Mouse (Mus musculus): ENCODE results near the gene Filip1l.

The Filip1l gene

GRCm38 (mm10) chr16:57352751-57353150 lies at the start of gene Filip1l:
Filip1l (plus strand) TSS chr16:57353093.
- no peak for DNase-seq (ENCODE audit: low spot score in 2 of 2)

DNA sequence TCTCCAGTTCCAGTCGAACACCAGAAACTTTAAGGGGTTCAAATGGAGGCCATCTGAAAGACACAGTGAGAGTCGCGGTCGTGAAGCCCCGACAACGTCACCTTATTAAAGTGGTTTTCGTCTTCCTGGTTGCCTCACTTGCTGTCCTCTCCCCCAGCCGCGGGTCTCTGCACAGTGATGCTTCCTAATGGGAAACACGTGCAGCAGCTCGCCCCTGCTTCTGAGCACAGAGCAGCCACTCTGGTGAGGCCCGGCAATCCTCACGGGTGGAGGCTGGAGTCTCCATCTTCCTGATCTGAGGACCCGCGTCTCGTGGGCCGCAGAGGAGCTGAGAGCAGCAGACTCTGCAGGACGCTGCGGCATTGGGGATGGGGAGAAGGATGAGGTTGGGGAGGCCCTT lies 49.2 kb upstream of the Filip1l start:
- DNase-seq (ENCODE audit: low spot score in 2 of 2) = no peak

GRCm38 (mm10) chr16:57305463-57305862 lies 47.4 kb upstream of the Filip1l start:
- DNase-seq (ENCODE audit: low spot score in 2 of 2) = no peak

DNA sequence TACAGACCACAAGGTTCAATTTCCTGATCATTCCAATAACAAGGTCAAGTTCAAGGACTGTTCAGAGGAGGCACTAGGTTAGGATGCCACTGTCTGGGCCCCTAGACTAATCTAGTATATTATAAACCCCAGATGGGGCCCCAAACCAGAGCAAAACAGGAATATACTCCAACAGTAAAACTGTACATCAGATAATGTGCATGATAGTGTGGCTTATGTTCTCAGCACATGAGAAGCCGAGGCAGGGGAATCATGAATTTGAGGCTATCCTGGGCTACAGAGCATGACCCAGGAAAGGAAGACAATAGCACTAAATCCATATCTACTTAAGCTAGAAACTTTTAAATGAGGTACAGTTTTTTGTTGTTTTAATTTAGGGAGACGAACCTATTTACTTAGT lies 40.8 kb upstream of the Filip1l start:
- DNase-seq (ENCODE audit: low spot score in 2 of 2) = no peak

GRCm38 (mm10) chr16:57313487-57313886 lies 39.4 kb upstream of the Filip1l start:
- DNase-seq (ENCODE audit: low spot score in 2 of 2) = no peak

GRCm38 (mm10) chr16:57314236-57314635 lies 38.7 kb upstream of the Filip1l start:
- DNase-seq (ENCODE audit: low spot score in 2 of 2) = no peak

DNA sequence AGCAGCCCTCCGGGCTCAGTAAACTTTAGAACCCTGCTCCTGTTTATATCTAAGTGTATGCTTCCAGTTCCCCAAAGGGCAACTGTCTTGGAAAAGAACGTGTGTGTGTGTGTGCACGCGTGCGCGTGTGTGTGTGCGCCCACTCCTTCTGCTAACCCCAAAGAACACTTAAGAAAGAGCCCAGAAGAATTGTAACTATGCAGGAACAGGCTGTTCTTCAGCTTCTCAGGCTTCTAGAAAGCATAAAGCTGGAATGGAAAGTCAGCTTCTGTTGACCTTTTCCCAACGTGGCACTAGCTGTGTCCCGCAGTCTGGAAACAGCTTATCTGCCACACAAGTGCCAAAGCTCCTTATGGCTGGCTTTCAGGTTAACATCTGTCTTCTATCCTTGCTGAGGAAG lies 37.9 kb upstream of the Filip1l start:
- no peak for DNase-seq (ENCODE audit: low spot score in 2 of 2)

- DNase-seq (ENCODE audit: low spot score in 2 of 2) = no peak
Measured at GRCm38 (mm10) chr16:57317127-57317526, 35.8 kb upstream of the Filip1l start.

DNA sequence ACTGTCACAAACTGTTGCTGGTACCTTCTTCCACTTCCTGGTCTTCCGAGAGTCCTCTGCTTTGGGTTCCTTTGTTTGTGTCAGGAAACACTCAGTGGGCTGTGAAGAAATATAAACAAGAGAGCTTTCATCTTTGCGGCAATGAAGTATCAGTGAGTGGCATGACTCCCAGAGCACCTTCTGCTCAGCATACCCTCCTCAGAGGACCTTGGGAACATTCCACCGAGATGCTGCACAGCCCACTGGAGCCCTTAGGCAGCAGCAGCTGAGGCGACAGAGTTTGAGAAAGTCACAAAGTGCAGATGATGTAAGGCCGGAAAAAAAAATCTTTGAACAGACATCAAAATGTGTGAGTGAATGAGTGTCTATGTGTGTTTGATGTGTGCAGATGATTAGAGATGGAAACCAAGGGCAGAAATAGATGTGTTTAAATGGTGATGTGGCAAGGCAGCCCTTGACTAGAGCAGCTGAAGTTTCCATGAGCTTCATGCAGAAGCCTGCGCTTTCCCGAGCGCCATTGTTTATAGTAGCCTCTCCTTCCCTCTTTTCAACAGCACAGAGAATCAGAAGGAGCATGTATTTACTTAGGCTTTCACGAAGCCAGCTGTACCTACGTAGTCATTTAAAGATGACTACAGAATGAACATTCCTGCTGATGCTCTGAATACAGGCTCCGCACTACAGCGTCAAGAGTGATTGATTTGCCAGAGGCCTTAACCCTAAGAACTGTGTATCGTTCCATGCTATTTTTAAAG lies 34.8 kb upstream of the Filip1l start:
- no peak for DNase-seq (ENCODE audit: low spot score in 2 of 2)

- DNase-seq (ENCODE audit: low spot score in 2 of 2) = no peak
Measured at GRCm38 (mm10) chr16:57318637-57319125, 34.2 kb upstream of the Filip1l start.

DNA sequence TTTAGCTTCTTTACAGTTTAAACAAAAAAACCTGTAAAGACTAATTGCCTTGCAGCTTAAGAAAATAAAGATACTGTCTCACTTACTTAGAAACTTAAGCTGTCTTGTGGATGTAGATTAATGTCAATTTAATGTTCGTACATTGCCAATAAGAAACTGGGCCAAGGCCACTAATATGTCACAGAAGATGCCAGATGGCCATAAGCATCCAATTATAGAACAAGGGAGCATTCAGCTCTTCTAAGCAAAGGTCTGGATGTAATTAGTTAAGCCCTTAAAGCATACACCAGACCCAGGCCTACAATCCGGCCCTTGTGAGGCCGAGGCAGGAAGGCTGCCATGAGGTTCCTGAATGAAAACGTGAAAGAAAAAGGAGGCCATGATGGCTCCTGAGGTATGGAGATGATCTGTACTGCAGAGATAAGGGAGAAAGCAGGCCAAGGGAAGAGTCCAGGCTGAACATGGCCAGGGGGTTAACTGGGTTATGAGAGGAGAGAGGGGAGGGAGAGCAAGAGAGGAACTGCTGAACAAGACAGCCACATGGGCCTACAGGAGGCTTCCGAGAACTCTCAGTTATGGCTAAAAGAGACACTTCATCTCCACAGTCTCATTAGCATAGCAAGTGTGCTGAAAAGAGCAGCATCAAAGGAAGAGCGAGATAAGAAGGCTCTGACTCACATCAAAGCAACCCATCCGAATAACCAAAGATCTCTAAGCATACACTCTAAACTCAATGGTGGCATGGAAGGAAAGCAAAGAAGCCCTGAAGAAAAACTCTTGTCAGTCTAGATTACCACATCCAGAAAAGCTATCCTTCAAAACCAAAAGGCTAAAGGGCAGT lies 33.4 kb upstream of the Filip1l start:
- DNase-seq (ENCODE audit: low spot score in 2 of 2) = no peak

DNA sequence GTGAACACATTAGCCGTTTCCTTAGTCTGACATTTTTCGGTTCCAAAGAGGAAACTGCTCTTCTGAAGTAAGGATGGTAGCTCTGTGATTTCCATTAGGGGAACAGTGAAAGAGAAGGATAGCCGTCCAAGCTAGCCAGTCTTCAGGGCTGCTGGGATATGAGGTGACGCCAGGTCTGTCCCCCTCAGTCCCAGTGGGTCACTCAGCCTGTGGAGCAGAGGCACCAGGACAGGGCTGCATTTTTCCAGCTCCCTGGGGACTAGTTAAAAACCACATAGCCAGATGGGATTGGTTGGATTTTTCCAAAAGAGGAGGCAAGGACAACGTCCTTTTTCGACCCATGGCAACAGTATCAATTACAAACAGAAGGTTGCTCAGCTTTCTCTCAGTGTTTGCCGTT lies 25.9 kb upstream of the Filip1l start:
- DNase-seq (ENCODE audit: low spot score in 2 of 2) = no peak

DNA sequence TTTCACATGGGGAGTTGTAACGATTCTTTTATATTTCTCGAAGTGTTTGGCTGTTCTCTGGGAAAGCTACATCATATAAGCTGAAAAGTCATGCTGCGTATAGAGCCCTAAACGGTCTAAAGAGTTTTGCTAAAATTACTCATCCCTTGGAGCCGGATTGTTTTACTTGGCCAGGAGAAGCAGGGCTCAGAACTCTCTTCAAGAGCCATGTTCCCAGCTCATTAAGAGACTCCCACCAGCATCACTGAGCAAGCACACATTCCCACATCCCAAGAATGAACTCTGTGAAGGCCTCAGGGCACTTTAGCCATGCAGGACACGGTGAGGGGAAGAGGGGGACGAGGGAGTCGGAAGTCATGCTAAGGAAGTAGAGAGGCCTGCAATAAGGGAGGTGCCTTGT lies 23.9 kb upstream of the Filip1l start:
- no peak for DNase-seq (ENCODE audit: low spot score in 2 of 2)

DNA sequence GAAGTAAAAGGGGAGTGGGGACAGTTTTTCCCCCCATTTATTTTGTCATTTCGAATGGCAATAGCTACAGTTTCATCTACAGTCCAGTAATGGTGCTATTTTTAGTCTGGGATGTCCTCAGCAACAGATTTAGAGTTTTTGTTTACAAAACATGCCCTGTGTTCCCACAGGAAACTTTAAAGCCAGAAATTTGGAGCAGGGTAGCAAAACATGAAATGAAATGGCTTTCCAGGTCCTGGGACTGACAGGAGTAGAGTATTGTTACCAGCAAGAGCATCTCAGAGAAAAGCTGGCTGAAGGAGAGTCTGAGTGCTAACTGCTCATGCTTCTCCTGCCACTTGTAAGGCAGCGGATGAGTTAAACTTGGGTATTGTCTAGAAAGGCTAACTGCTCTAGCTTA lies 22.8 kb upstream of the Filip1l start:
- no peak for DNase-seq (ENCODE audit: low spot score in 2 of 2)

DNA sequence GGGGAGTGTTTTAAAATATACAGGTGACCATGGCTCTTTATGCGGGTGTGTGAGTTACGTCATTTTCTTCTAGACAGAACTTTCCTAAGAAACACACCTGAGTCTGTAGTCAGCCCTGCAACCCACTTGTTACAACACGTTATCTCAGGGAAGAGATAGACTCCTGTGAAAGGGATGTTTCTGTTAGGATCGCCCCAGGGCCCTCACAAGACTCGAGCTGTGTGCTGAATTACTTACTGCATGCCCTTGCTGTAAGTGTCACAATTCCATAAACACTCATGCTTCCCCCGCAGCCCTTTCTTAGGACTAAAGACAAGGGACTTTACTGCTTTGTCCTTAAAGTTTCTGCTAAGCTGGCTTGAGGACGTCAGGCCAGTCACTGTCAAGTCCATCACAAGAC lies 20.6 kb upstream of the Filip1l start:
- no peak for DNase-seq (ENCODE audit: low spot score in 2 of 2)

DNA sequence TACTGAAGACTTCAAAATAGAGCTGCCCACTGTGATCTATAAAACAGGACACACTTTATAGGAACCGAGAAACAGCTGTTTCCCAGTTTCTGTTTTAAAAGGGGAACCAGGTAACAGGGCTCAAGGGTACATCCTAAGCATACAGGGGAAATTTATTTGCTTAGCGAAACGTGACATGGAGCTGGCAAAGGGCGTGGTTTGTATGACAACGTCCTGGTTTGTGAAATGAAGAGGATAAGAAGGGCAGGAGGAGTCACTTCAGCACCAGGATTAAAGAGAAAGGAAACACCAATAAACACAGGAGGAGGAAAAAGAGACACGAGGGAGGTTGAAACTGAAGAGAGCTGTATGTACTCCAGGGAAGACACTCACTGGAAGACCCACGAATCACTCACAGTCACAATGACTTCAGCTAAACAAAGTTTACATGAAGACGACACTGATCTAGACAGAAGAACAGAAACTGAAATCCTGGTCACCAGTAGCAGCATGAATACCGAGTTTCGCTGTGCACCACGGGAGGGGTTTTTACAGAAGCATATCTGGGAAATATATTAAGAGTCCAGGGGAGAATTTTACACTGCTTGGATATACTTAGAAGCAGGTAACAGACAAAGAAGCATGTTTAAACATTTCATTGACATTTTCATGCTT lies 16.0 kb upstream of the Filip1l start:
- peak in 1 of 2 experiments; percentile 41 for DNase-seq (ENCODE audit: low spot score in 2 of 2)

DNA sequence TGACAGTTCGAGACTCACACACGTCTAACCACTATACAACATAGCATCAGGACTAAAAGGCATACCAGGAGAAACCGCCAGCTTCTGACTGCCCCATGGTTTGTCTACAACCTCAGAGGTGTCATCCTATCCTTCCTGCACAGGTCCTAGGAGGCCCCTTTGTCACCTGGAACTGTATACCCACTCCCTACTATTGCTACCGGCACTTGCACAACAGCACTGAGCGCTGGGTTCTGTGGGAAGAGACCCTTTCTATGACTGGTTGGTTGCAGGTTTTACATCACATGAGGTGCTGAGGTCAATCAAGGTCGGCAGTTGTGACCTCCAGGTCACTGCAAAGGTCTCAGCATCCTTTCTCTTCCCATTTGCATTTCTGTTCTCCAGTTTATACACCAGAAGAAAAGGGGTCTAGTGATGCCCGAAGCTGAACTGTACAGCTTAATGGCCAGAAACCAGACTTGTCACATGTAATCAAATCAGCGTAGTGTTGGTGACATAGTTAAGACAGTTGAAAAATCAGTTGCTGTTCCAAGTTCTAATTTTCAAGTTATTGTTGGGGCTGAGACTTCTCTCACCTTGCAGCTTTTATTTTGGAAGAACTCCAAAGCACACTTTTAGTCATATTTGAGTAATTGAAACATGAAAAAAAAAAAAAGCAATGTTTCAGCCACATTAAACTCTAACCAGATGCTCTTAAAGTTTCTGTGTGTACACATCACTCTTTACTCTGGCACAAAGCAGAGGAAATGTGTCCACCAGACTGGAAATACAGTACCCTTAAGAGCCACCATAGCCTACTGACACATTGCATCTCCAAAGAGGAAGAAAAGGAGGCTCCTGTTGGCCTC lies 12.9 kb upstream of the Filip1l start:
- DNase-seq (ENCODE audit: low spot score in 2 of 2) = no peak

DNA sequence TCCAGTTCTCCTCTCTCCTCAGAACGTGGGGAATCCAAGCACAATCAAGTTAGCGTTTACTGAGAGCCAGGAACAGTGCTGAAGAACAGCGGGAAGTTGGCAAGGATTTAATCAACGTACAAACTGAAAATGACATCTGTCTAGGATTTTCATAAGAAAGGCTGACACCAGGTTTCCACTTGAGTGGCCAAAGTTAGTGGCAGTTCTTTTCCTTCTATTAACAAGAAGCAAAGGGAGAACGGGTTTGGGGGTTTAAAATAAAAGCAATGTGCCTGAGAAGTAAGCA lies 12.3 kb upstream of the Filip1l start:
- no peak for DNase-seq (ENCODE audit: low spot score in 2 of 2)

DNA sequence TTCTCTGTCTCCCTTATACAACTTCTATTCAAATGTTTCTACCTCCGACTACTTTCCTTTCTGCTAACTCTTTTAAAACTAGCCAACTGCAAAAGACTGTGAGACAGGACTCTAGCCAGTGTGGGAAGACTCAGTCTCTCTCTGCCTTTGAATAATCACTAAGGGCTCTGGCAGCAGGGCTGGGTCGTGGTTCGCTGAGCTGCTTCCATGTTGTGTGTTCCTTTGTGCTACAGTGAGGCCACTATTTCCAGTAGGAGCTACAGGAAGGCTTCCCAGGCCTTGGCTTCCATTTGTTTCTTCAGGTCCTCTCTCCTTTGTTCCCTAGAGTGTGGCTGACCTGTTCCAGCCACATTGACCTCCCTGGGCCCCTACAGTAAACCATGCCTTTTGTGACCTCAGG lies 6.6 kb upstream of the Filip1l start:
- DNase-seq (ENCODE audit: low spot score in 2 of 2) = no peak

DNA sequence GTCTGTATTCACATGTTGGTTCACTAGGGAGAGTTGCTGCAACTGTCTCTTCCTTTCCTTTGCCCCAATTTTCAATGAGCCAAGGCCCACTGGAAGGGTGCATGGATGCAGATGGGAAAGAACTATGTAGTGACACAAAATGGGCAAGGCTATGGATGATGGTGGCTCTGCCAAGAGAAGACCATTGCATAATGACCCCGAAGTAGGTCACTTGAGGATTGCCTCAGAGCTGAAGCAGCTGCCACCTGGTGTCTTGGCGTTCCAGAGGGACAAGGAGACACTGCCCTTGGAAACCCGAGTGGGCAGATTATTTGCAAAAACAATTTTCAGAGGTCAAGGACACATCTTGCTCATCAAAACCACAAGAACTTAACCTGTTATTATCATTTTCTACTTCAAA lies 3.9 kb upstream of the Filip1l start:
- DNase-seq (ENCODE audit: low spot score in 2 of 2) = no peak

DNA sequence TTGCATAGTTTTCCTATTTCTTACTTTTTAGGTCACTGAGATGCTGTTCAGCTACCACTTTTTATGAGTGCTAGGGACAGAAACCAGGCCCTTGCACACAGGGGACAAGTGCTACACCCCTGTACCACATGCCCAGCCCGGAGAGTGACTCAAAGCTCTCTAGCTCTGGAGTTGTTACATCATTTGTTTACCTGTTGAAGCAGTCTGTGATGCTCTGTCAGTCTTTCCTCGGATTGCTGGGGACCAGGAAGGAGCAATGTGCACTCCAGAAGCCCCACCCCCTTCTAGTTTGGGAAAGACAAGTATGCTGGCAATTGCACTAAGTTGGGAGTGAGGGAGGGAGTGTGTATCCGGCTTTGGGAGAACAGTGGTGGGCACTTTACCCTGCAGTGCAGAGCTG lies 3.2 kb upstream of the Filip1l start:
- no peak for DNase-seq (ENCODE audit: low spot score in 2 of 2)

All from spleen, postnatal 10 days (tissue).